Mouse (Mus musculus) lung, embryonic 15.5 days (tissue): ENCODE data around the gene Sh2d6. TPM values are rescaled to one million over a fixed set of nuclear protein-coding genes. Genes with fewer than 3 reads are reported as not detected.

Source experiments
- ATAC-seq: fragments of 200-750 bp; cut with Nextera tagmentation; 2 replicates; pipeline ENCODE4 v1.8.0; 2017; ENCODE audit warnings: moderate number of reproducible peaks, borderline replicate concordance; ENCODE audit not compliant: low FRiP score, low TSS enrichment; ENCODE audit errors: extremely low read depth
- H3K27ac ChIP-seq: fragments of 300-500 bp; sonication (generic); 2 replicates; pipeline ENCODE4 v1.5.1; 2015; ENCODE audit warnings: moderate library complexity, mild to moderate bottlenecking, inconsistent platforms
- H3K27me3 ChIP-seq: fragments of 300-500 bp; sonication (generic); 2 replicates; pipeline ENCODE4 v1.6.1; 2015; ENCODE audit warnings: inconsistent platforms
- H3K36me3 ChIP-seq: fragments of 300-500 bp; sonication (generic); 2 replicates; pipeline ENCODE4 v1.6.1; 2015; ENCODE audit warnings: inconsistent platforms
- H3K4me1 ChIP-seq: fragments of 300-500 bp; sonication (generic); 2 replicates; pipeline ENCODE4 v1.6.1; 2015; ENCODE audit warnings: inconsistent platforms
- H3K4me2 ChIP-seq: fragments of 300-500 bp; sonication (generic); 2 replicates; pipeline ENCODE4 v1.6.1; 2015; ENCODE audit warnings: inconsistent platforms, mild to moderate bottlenecking, moderate library complexity
- H3K4me3 ChIP-seq: fragments of 300-500 bp; sonication (generic); 2 replicates; pipeline ENCODE4 v1.5.1; 2015; ENCODE audit warnings: mild to moderate bottlenecking, inconsistent platforms
- H3K9ac ChIP-seq: fragments of 300-500 bp; sonication (generic); 2 replicates; pipeline ENCODE4 v1.6.1; 2015; ENCODE audit warnings: inconsistent platforms
- H3K9me3 ChIP-seq: fragments of 300-500 bp; sonication (generic); 2 replicates; pipeline ENCODE4 v1.6.1; 2016; ENCODE audit warnings: inconsistent platforms
- WGBS: fragments of 180-500 bp; shearing (Covaris S2); methylation state at CpG from one replicate; pipeline ENCODE4 v1.1.7; 2015; 5-methylcytosine and 5-hydroxymethylcytosine counted together
- polyA plus RNA-seq: library from polyadenylated mRNA; unstranded; fragments of >200 nt; fragmentation: Nextera tagmentation; extraction: Ambion mirVana; gene quantifications from 2 replicates; pipeline ENCODE4 v1.2.1, GENCODE M21; 2015

The Sh2d6 gene
- polyA plus RNA-seq, 1 experiment from 2014 or later: not detected

GRCm38 (mm10) chr6:72515644-72516043 is 5.9 kb downstream of the Sh2d6 start:
- no peaks in the 10 kb centered on the region for H3K9me3 ChIP-seq
- WGBS: 91% methylated on average over 6 of the region's 6 CpGs
- H3K4me3 ChIP-seq: no peak overlapping the region
- H3K9ac ChIP-seq: no peak overlapping the region
- no peak overlapping the region for H3K4me2 ChIP-seq
- H3K4me1 ChIP-seq: peaks cover 45% of the 10 kb centered on the region
- ATAC-seq: no peak
- no peaks in the 10 kb centered on the region for H3K27me3 ChIP-seq
- no peaks in the 10 kb centered on the region for H3K36me3 ChIP-seq
- H3K27ac ChIP-seq: no peak overlapping the region

DNA sequence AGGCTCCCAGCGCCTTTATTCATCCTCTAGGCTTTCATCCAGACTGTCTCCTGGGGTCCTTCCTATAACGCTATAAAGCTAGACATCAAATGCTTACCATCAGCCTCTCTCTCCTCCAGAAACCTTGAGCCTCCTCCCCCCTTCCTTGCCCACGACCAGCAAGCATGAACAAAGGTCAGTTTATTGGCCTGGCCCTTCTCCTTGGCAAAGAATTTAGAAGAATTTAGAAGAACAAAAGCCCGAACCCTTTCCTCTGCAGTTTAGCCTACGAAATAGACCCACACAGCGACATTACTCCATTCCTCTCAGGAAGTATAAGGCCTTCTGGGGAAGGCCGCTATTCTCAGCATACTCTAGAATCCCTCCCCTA is 8.5 kb downstream of the Sh2d6 start:
- H3K4me2 ChIP-seq: peak overlapping the region; percentile 53
- peak overlapping the region; percentile 28 for H3K4me3 ChIP-seq
- peak overlapping the region; percentile 91 for H3K27ac ChIP-seq
- H3K9me3 ChIP-seq: no peaks in the 10 kb centered on the region
- 30% methylated on average over 7 of the region's 7 CpGs for WGBS
- peak; percentile 17; the same call in 1 of the 2 replicates for ATAC-seq
- H3K27me3 ChIP-seq: no peaks in the 10 kb centered on the region
- no peaks in the 10 kb centered on the region for H3K36me3 ChIP-seq
- peak overlapping the region; percentile 3; the same call in 1 of the 2 replicates for H3K9ac ChIP-seq
- H3K4me1 ChIP-seq: peaks cover 40% of the 10 kb centered on the region

DNA sequence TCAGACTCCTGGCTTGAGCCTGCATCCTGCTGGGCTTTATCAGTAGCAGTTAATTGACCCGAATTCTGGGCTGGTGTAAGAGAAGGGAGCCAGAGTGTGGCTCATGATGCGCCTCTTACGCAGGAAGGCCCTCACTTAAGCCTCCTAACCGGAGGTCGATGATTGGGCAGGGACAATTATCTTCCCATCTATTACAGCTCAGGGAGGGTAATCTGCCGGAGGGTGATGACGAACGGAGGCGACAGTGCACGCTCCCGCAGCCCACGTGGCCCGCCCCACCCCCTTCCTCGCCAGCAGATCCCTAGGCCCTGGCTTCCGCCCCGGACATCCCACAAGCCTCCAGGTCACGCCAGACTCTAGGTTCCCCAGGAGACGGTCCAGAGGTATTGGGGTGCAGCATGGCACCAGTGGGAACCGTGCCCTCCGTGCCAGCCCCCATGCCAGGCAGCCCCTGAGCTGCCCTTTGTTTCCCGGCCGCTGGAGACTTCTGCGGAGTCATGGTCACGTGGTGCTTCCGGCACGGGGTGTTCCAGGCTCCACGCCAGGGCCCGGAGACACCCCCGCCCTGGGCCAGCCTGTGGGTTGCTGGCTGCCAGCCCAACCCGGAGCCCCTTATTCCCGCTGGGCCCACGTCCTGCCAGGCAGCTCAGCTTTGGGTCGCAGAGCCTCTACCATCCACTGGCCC is 9.0 kb downstream of the Sh2d6 start:
- no peaks in the 10 kb centered on the region for H3K36me3 ChIP-seq
- WGBS: 4% methylated on average over 33 of the region's 33 CpGs
- peak overlapping the region; percentile 53 for H3K4me2 ChIP-seq
- H3K9me3 ChIP-seq: no peaks in the 10 kb centered on the region
- peaks cover 40% of the 10 kb centered on the region for H3K4me1 ChIP-seq
- H3K9ac ChIP-seq: peak overlapping the region; percentile 31
- H3K27me3 ChIP-seq: no peaks in the 10 kb centered on the region
- peak; percentile 89 for ATAC-seq
- peak overlapping the region; percentile 28 for H3K4me3 ChIP-seq
- peak overlapping the region; percentile 91 for H3K27ac ChIP-seq

DNA sequence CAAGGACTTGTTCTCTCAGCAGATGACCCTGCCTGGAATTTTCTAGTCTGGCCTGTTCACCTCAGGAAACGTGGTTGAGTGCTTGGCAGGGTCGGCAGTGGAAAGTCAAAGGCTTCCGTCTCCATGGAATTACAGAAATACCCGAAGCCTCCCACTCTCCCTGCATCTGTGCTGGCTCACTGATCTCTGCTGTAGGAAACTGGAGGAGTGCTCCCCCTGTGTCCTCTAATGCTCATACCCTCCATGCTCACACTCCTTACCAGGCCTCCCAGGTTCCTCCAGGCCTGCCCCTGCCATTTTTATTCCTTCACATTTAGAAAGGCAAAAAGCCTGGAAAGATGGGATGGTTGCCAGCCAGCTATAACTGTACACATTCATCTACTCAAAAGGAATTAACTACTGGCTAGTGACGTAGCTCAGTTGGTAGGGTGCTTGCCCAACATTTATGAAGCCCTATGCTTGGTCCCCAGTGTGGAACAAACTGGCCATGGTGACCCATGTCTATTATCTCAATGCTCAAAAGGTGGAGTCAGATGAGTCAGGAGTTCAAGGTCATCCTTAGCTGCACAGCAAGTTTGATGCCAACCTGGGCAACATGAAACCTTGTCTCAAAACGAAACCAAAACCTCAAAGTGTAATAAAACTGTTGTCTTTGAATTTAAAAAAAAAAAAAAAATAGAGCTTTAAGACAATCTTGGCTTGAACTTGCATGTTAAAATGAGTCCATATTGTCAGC is 10.7 kb downstream of the Sh2d6 start:
- H3K27ac ChIP-seq: peak overlapping the region; percentile 17; the same call in 1 of the 2 replicates
- H3K9ac ChIP-seq: no peak overlapping the region
- H3K4me3 ChIP-seq: no peak overlapping the region
- H3K27me3 ChIP-seq: no peaks in the 10 kb centered on the region
- no peak for ATAC-seq
- 51% methylated on average over 6 of the region's 6 CpGs for WGBS
- H3K4me2 ChIP-seq: no peak overlapping the region
- H3K36me3 ChIP-seq: no peaks in the 10 kb centered on the region
- peaks cover 40% of the 10 kb centered on the region for H3K4me1 ChIP-seq
- no peaks in the 10 kb centered on the region for H3K9me3 ChIP-seq

DNA sequence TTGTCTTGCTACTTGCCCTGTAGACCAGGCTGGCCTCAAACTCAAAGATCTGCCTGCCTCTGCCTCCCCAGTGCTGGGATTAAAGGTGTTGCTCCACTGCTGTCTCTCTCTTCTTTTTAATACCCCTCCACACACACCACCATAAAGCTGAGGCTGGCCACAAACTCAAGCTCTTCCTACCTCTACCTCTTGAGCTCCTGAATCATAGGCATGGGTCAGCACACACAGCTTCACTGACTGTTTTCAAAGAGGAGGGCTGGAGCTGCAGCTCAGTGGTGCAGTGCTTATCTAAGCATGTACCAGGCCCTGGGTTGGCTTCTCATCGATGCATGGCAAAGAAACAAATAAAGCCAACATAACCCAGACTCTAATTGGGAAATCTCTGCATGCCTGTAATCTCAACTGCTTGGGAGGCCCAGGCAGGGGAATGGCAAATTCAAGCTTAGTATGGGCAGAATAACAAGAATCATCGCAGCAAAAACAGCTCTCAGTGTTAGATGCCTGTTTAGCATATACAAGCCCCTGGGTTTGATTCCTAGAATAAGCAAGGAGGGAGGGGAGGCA is 11.6 kb downstream of the Sh2d6 start:
- H3K27ac ChIP-seq: peak overlapping the region; percentile 17; the same call in 1 of the 2 replicates
- no peak overlapping the region for H3K4me2 ChIP-seq
- WGBS: 63% methylated on average over 2 of the region's 2 CpGs
- no peaks in the 10 kb centered on the region for H3K36me3 ChIP-seq
- ATAC-seq: no peak
- H3K9ac ChIP-seq: no peak overlapping the region
- H3K4me1 ChIP-seq: peaks cover 40% of the 10 kb centered on the region
- no peaks in the 10 kb centered on the region for H3K9me3 ChIP-seq
- H3K27me3 ChIP-seq: no peaks in the 10 kb centered on the region
- H3K4me3 ChIP-seq: no peak overlapping the region

DNA sequence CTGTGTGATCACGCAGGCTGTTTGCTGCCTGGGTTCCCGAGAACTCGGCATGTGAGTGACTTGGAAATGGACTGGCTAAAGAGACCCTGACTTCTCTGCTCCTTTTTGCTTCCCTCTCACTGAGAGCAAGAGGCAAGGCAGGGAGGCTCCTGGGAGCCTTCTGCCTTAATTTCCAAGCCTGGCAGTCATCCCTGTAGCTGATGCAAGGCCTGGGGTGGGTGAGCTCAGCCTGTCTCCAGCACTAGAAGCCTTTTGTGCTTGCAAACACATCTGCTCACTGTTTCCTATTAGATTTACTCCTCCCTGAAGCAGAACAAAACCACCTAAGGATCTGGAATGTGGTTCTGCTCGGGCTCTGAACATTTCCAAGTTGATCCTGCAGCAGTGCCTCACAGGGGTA is 12.9 kb downstream of the Sh2d6 start:
- Histone ChIP-seq H3K27me3 (no peaks in the 10 kb centered on the region), H3K4me3 (no peak overlapping the region), H3K36me3 (no peaks in the 10 kb centered on the region), H3K9ac (no peak overlapping the region), H3K4me2 (no peak overlapping the region), H3K4me1 (peaks cover 34% of the 10 kb centered on the region), H3K27ac (no peak overlapping the region), H3K9me3 (no peaks in the 10 kb centered on the region)
- ATAC-seq: no peak
- WGBS: 82% methylated on average over 4 of the region's 4 CpGs

DNA sequence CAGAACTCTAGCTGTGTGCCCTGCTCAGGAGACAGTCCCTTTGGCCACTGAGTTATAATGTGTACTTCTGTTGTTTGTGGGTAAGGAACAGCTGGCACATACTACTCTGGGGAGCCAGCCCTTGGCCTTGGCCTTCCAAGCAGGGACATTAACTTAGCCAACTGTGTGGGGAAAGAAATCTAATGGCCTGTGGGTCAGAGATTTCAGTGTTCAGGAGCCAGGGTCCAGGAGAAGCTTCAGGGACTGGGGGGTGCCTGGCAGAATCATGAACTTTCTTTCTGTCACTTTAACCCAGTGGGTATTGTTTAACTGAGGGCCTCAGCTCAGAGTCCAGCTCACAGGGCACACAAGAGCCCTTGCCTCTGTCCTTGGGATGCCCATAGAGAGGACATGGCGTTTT is 15.4 kb downstream of the Sh2d6 start:
- Histone ChIP-seq H3K36me3 (no peaks in the 10 kb centered on the region), H3K9me3 (no peaks in the 10 kb centered on the region), H3K27ac (no peak overlapping the region), H3K4me2 (no peak overlapping the region), H3K9ac (no peak overlapping the region), H3K27me3 (no peaks in the 10 kb centered on the region), H3K4me1 (peaks cover 11% of the 10 kb centered on the region; the same call in 1 of the 2 replicates), H3K4me3 (no peak overlapping the region)
- 72% methylated on average over 1 of the region's 1 CpGs for WGBS
- no peak for ATAC-seq

DNA sequence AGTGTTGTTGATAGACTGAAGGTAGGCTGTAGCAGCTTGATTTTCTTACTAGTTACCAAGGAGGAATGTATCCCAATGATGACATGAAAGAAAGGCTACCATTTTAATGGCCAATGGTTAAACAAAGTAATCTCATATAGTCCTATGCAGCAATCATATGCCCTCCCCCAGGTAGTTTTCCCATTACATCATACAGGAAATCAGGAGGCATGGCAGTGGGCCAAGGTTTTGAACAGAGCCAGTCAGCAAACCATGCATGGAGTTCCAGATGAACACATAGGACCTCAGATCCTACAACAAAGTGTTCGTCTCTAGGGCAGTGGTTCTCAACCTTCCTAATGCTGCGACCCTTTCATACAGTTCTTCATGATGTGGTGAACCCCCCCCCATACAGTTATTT is 17.6 kb downstream of the Sh2d6 start:
- Histone ChIP-seq H3K4me3 (no peak overlapping the region), H3K9ac (no peak overlapping the region), H3K27me3 (no peaks in the 10 kb centered on the region), H3K9me3 (no peaks in the 10 kb centered on the region), H3K4me1 (no peaks in the 10 kb centered on the region), H3K36me3 (no peaks in the 10 kb centered on the region), H3K27ac (no peak overlapping the region), H3K4me2 (no peak overlapping the region)
- 75% methylated on average over 2 of the region's 2 CpGs for WGBS
- ATAC-seq: no peak

- no peak overlapping the region for H3K9ac ChIP-seq
Observed at GRCm38 (mm10) chr6:72503309-72503708, 18.2 kb downstream of the Sh2d6 start.

GRCm38 (mm10) chr6:72498950-72499349 is 22.6 kb downstream of the Sh2d6 start:
- Histone ChIP-seq H3K27ac (no peak overlapping the region), H3K4me1 (no peaks in the 10 kb centered on the region), H3K9me3 (no peaks in the 10 kb centered on the region), H3K4me2 (no peak overlapping the region), H3K9ac (no peak overlapping the region), H3K4me3 (no peak overlapping the region), H3K36me3 (no peaks in the 10 kb centered on the region), H3K27me3 (no peaks in the 10 kb centered on the region)
- no peak for ATAC-seq
- WGBS: 34% methylated on average over 5 of the region's 5 CpGs

More at GRCm38 (mm10) chr6:72503309-72503708, 18.2 kb downstream of the Sh2d6 start:
- no peaks in the 10 kb centered on the region for H3K9me3 ChIP-seq
- H3K4me1 ChIP-seq: no peaks in the 10 kb centered on the region
- ATAC-seq: no peak
- H3K4me3 ChIP-seq: no peak overlapping the region
- H3K27me3 ChIP-seq: no peaks in the 10 kb centered on the region
- no peak overlapping the region for H3K27ac ChIP-seq
- H3K4me2 ChIP-seq: no peak overlapping the region
- H3K36me3 ChIP-seq: no peaks in the 10 kb centered on the region

GRCm38 (mm10) chr6:72492892-72493291 is 28.6 kb downstream of the Sh2d6 start:
- no peaks in the 10 kb centered on the region for H3K36me3 ChIP-seq
- no peak overlapping the region for H3K9ac ChIP-seq
- H3K4me3 ChIP-seq: no peak overlapping the region
- H3K27me3 ChIP-seq: no peaks in the 10 kb centered on the region
- H3K9me3 ChIP-seq: no peaks in the 10 kb centered on the region
- H3K27ac ChIP-seq: no peak overlapping the region
- no peak overlapping the region for H3K4me2 ChIP-seq
- 20% methylated on average over 6 of the region's 6 CpGs for WGBS
- ATAC-seq: 0 out of 2 replicates have a peak, but pooled peaks have one; percentile 31
- 0 out of 2 replicates have a peak, but pooled peaks cover 6% of the 10 kb centered on the region for H3K4me1 ChIP-seq

DNA sequence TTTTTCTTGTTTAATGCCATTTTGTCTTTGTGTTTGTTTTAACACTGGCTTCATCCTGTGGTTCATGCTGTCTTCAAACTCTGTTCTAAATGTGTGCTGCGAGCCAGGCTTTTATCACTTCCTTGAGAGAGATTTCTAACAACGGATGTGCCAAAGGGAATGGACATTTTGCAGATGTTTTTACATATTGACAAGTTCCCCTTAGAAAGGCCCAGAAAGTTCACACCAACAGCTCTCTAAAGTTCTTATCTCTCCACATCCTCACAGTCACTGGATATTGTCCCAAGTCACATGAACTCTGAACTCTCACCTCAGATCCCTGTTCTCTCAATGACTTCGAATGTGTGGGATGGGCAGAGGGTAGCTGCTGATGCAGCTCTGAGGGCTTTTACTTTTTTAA is 30.4 kb downstream of the Sh2d6 start:
- ATAC-seq: no peak
- Histone ChIP-seq H3K9ac (no peak overlapping the region), H3K27ac (no peak overlapping the region), H3K4me1 (0 out of 2 replicates have a peak, but pooled peaks cover 6% of the 10 kb centered on the region), H3K27me3 (no peaks in the 10 kb centered on the region), H3K36me3 (no peaks in the 10 kb centered on the region), H3K9me3 (no peaks in the 10 kb centered on the region), H3K4me3 (no peak overlapping the region), H3K4me2 (no peak overlapping the region)
- WGBS: 41% methylated on average over 3 of the region's 3 CpGs
